Comparison of ENCODE assay signal across 8 mouse cellular contexts in the genomic region with DNA sequence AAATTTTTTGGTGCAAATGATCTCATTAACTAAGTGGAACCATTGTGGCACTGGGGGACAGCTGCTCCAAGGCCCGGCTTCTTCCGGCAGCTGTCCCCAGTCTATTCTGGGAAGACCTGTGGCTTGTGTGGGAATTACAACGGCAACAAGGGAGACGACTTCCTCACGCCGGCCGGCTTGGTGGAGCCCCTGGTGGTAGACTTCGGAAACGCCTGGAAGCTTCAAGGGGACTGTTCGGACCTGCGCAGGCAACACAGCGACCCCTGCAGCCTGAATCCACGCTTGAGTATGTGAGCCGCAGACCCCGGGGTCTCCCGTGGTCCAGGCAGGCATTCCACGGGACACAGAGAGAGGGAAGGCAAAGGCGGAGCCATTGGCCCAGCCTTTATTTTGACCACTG. TPM values are rescaled to one million over a fixed set of nuclear protein-coding genes. Genes with fewer than 3 reads are reported as not detected.
DNase-seq lines count a peak whose midpoint lies in the region; TF ChIP-seq lines count a peak whose summit lies in the region.

No protein-coding gene starts in this region.

- H3K4me1 ChIP-seq in cortical plate, adult 2 months (ENCODE audit: control insufficient read depth, insufficient read depth, low read length): no peaks in the 10 kb centered on the region

- no peak overlapping the region for H3K4me3 ChIP-seq in cortical plate, adult 2 months (ENCODE audit: insufficient read depth, low read length)

- no peak for TF ChIP-seq POLR2A in cortical plate, adult 2 months (IDR thresholded peaks at IDR 0.05; ENCODE audit: extremely low read depth, insufficient read depth, low read length)

- peak; percentile 96 for DNase-seq in R1 (ENCODE audit: low read depth, low spot score)
- DNase-seq in gastrocnemius, postnatal 10 days: peak; percentile 91
- peak; percentile 69 for DNase-seq in hindlimb bud, embryonic 11.5 days (ENCODE audit: extremely low spot score, low read depth, low spot score)
- DNase-seq in left cerebral cortex, adult 18-20 months (ENCODE audit: low spot score in 2 of 2): peak; percentile 45 to 70
- DNase-seq in lung, postnatal 4 days: peak; percentile 90 to 95
- DNase-seq in retina, postnatal 1 day: peak; percentile 95
- peak; percentile 93 for DNase-seq in thymus, postnatal 4 days

- H3K27ac ChIP-seq in cortical plate, adult 2 months (ENCODE audit: insufficient read depth, low read length): no peak overlapping the region

- peak; percentile 48 for TF ChIP-seq CTCF in cortical plate, adult 2 months (IDR thresholded peaks at IDR 0.05; ENCODE audit: extremely low read depth, insufficient read depth, low read length)

RNA-seq across cellular contexts. Expression of gene Vwf, which starts 56.7 kb away (rescaled TPM):
- 19.9 and 22.9 TPM in 2 replicates for polyA plus RNA-seq in cortical plate, adult 2 months (2012; rRNA removed)
- total RNA-seq in gastrocnemius, postnatal 10 days (2021): 10 to 100 TPM; 26.5 to 27.6 TPM
- 10 to 100 TPM; 14.8 to 24.1 TPM for total RNA-seq in left cerebral cortex, adult 18-20 months (2021)
